In genomic region chr15:12091781-12092458, GRCm38 (mm10) we compare ENCODE assay signal across 7 mouse cellular contexts. TPM values are rescaled to one million over a fixed set of nuclear protein-coding genes. Genes with fewer than 3 reads are reported as not detected.
DNase-seq lines count a peak whose midpoint lies in the region; ATAC-seq and TF ChIP-seq lines count a peak whose summit lies in the region.

No protein-coding gene starts in this region.

- no peak overlapping the region for H3K27ac ChIP-seq in kidney, adult 2 months (ENCODE audit: insufficient read depth, low read depth, low read length)
- no peak overlapping the region for H3K27ac ChIP-seq in kidney, embryonic 16.5 days (ENCODE audit: low read length)

- no peaks in the 10 kb centered on the region for H3K9me3 ChIP-seq in kidney, embryonic 16.5 days (ENCODE audit: low read length)

- WGBS in kidney, adult 2 months, result 63% methylated on average over 10 of the region's 10 CpGs
- WGBS in kidney, embryonic 16.5 days, result 67% methylated on average over 10 of the region's 10 CpGs

- DNase-seq in kidney, adult 2 months, result peak; percentile 50
- DNase-seq in CD4-positive helper T cell, adult 2 months (ENCODE audit: low read depth, low spot score), result peak; percentile 62
- DNase-seq in ES-CJ7 (ENCODE audit: low read depth, low spot score), result peak; percentile 75
- peak; percentile 60 for DNase-seq in c-Kit-positive CD71-positive TER-119-positive erythroid progenitor cells, embryonic 14.5 days (ENCODE audit: low spot score)
- DNase-seq in layer of hippocampus, postnatal 14 days (ENCODE audit: low spot score in 2 of 2), result peak; percentile 36 to 41
- peak; percentile 55 for DNase-seq in right cerebral cortex, postnatal 14 days

- H3K27me3 ChIP-seq in kidney, adult 2 months (replicated peaks; ENCODE audit: control insufficient read depth, insufficient read depth, low read length), result no peaks in the 10 kb centered on the region
- no peaks in the 10 kb centered on the region for H3K27me3 ChIP-seq in kidney, embryonic 16.5 days (ENCODE audit: insufficient read depth, low read length)

- H3K4me2 ChIP-seq in kidney, embryonic 16.5 days (replicated peaks; ENCODE audit: low read depth, low read length), result no peak overlapping the region

- no peak for ATAC-seq in kidney, embryonic 16.5 days (ENCODE audit: low FRiP score, low TSS enrichment)

- no peaks in the 10 kb centered on the region for H3K36me3 ChIP-seq in kidney, adult 2 months (ENCODE audit: control insufficient read depth, insufficient read depth, low read length)
- no peaks in the 10 kb centered on the region for H3K36me3 ChIP-seq in kidney, embryonic 16.5 days (ENCODE audit: insufficient read depth, low read length)

- no peak for TF ChIP-seq POLR2A in kidney, adult 2 months (IDR thresholded peaks at IDR 0.05; ENCODE audit: low read depth, low read length)

- H3K9ac ChIP-seq in kidney, embryonic 16.5 days (replicated peaks; ENCODE audit: low read length), result no peak overlapping the region

- H3K4me3 ChIP-seq in kidney, adult 2 months (ENCODE audit: insufficient read depth, low read depth, low read length), result no peak overlapping the region
- no peak overlapping the region for H3K4me3 ChIP-seq in kidney, embryonic 16.5 days (ENCODE audit: low read length)

- TF ChIP-seq CTCF in kidney, adult 2 months (conservative IDR thresholded peaks at IDR 0.05; ENCODE audit: insufficient read depth, insufficient read length, low read depth, low read length), result peak; percentile 76

- no peaks in the 10 kb centered on the region for H3K4me1 ChIP-seq in kidney, adult 2 months (ENCODE audit: control insufficient read depth, insufficient read depth, low read length)
- no peaks in the 10 kb centered on the region for H3K4me1 ChIP-seq in kidney, embryonic 16.5 days (ENCODE audit: insufficient read depth, low read length)

RNA-seq across cellular contexts. Expression of gene Zfr, which starts 25.7 kb away (rescaled TPM):
- polyA plus RNA-seq in kidney, adult 2 months (2012; rRNA removed), result 79.8 and 80.8 TPM in 2 replicates
- 101 and 108 TPM in 2 replicates for polyA plus RNA-seq in kidney, embryonic 16.5 days (2015; fragmentation: Nextera tagmentation; extraction: Ambion mirVana)
- 100 to 1,000 TPM; 332 to 347 TPM for total RNA-seq in layer of hippocampus, postnatal 14 days (2021)
